Mouse (Mus musculus) cerebellum, adult 8-10 months (tissue): ENCODE results near the gene Pcsk5.
A peak's percentile ranks its signal among the peaks of the same experiment; 100 is the strongest.

Source experiments
- DNase-seq: peaks from one replicate; pipeline ENCODE4 v3.0.0; 2022

The Pcsk5 gene

DNA sequence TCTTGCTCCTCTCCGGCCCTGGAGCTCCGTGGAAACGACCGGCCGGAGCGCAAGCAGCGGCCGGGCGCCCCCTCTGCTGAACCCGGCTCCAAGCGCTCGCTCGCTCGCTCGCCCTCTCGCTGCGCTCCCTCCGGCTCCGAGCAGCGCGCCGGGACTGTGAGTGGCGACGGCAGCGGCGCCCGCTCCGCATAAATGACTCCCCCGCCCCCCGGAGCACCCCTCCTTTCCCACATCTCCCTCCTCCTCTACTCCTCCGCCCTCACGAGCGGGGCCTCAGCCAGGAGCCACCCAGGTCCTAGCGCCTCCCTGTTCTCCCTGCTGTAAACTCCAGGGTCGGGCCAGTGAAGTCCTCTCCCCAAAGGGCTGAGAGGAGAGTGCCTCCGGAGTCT is at the start of gene Pcsk5:
Pcsk5 (minus strand) TSS at position 162 of the 389 bp plus-strand sequence.
- peak; percentile 49 for DNase-seq

- DNase-seq: no peak
Observed at GRCm38 (mm10) chr19:17875804-17876203, 38.4 kb upstream of the Pcsk5 start.

- no peak for DNase-seq
Observed at GRCm38 (mm10) chr19:17874388-17874787, 37.0 kb upstream of the Pcsk5 start.

GRCm38 (mm10) chr19:17873755-17874154 is 36.3 kb upstream of the Pcsk5 start:
- DNase-seq: no peak

DNA sequence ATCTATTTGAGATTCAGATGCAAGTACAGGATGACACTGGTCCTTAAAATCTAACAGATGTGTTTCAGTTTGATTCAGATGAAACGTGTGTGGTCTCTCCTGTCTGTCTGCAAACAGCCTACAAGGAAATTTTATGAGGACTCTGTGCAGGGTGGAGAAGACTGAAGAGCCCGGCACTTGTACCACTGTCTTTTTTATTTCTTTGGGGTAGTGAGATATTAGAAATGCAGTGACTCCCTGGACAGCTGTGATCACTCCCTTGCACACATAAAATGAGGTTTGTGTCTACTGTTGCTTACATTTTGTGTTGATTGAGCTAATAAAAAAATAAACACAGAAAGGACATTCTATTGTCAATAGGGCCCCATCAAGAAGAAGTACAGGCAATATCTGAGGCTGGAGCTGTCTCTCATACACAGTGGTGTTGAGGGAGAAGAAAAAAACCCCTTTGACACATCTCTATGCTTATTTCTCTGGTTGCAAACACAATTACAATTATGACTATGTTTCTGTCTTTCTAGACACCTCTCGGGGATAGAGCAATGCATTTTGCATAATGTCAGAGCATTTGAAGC is 29.0 kb upstream of the Pcsk5 start:
- DNase-seq: no peak

- DNase-seq: no peak
Observed at GRCm38 (mm10) chr19:17860351-17861014, 23.1 kb upstream of the Pcsk5 start.

GRCm38 (mm10) chr19:17856741-17857140 is 19.3 kb upstream of the Pcsk5 start:
- DNase-seq: no peak

- no peak for DNase-seq
Observed at GRCm38 (mm10) chr19:17848417-17848816, 11.0 kb upstream of the Pcsk5 start.

DNA sequence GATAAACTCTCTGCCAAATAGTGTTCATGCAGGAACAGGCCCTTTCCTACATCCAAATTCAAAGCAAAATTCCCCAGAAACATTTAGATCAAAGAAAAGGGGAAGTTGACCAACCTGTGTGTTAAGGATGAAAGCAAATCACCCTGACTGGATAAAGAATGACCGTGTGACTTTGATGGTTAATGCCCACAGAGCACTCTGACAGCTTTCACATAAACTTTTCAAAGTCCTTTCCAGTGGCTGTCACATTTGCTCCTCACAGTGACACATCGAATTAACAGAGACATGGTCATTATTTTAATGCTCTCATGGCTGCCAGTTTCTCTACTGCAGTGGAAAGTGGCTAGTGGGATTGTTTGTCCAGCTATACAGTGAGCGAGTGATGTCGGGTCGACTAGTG is 8.5 kb upstream of the Pcsk5 start:
- no peak for DNase-seq

GRCm38 (mm10) chr19:17841586-17841985 is 4.2 kb upstream of the Pcsk5 start:
- no peak for DNase-seq

DNA sequence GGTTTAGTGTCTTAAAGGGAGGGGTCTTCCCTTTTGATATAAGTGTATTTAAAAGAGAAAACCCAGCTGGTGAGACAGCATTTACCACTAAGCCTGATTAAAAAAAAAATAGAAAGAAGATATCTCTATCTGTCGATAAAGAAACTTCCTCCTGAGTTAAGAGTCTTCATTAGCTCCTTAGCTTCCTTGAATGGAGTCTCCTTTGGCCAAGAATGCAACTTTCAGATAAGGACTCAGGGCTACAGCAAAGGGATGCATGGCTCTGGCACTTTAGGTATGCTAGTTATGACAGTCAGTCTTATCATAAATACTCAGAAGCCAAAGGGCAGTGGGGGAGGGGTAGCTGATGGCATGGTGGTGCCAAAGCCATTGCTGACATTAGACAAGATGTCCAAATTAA is 2.4 kb upstream of the Pcsk5 start:
- no peak for DNase-seq

DNA sequence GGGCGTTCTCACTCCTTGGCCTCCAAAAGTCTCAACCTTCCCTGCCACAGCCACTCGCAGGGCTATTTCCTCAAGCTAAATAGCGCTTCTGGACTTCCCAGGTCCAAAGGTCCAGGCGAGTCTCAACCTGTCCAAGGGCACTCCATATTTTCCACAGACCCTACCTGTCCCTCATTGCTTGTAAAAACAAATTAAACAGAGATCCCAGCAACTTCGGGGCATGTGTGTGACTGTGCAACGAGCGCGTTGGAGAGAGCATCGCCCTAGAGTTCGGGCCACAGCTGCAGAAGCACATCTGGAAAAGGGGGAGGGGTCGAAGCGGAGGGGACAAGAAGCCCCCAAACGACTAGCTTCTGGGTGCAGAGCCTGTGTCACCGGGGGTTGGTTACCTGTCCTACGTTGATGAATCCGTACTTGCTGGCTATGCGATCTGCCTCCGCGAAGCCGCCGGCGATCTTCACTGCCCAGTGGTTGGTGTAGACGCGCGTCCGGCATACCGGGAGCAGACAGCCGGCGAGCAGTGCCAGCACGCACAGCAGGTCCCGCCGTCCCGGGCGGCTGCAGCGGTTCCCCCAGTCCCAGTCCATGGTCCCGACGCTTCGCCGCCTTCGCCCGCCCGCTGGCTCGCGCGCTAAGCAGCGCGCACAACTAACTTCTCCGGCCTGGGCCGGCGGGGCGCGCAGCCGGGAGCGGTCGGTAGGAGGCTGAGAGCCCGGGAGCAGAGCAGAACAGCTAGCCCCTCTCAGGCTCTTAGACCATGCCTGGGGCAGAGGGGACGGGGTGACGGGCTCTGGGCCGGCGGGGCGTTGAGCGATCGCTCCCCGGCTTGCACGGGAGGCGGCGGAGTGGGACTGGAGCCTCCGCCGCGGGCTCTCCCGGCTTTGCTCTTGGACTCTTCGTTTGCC is 614 bp downstream of the Pcsk5 start:
- DNase-seq: peak; percentile 16

DNA sequence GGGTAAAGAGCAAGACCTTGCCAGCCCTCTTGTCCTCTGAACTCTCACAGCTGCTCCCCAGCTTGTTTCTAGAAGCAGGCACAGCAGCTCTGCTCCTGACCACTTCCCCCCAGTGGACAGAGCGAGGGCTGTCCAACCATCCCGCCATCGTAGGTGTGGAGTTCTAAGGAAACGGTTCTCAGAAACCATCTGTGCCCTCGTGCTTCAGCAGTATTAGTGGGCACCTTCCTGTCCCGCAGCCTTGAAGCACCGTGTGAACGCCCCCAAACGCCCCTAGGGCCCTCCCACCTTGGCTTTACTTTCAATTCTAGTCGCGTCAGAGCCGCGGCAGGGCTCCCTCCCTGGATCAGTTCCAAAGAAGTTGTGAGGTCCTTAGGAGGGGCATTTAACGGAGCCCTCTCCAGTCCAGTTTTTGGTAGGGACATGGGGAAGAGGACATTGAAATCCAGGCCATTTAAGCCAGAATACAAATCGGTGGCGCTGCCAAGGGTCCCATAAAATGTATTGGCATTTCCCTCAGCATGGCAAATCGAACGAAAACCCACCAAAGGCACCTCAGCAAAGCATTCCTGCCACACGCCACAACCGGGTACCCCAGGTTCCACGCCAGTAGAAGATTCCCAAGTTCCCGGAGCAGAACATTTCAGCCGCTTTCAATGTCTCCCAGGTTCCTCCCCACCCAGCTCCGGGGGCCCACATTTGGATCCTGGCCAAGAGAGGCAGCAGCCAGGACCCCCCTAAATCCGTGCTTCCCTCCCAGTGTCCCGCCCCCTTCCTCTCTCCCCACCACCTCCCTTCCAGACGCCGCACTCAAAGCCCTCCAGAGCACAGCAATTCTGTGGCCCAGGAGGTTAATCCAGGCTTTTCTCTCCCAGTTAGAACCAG is 1.5 kb downstream of the Pcsk5 start:
- peak; percentile 5 for DNase-seq

DNA sequence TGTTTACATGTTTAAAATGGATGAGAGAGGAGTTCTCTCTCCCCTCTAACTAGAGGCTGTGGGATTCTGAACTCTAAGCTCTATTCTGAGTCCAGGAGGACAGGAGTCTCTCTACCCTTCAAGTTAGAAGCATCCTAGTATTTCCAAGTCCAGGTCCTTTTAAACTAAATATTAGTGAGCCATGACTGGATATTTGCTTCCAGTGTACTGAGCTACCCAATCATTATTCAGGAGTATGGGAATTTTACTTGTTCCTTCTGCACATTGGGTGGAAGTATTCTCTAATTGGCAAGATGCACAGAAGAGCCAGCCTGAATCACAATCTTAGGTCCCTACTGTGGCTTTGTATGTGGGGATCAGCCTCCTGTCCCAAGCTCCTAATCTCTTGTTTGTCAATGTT is 2.5 kb downstream of the Pcsk5 start:
- DNase-seq: no peak

GRCm38 (mm10) chr19:17831376-17831775 is 6.1 kb downstream of the Pcsk5 start:
- DNase-seq: no peak

DNA sequence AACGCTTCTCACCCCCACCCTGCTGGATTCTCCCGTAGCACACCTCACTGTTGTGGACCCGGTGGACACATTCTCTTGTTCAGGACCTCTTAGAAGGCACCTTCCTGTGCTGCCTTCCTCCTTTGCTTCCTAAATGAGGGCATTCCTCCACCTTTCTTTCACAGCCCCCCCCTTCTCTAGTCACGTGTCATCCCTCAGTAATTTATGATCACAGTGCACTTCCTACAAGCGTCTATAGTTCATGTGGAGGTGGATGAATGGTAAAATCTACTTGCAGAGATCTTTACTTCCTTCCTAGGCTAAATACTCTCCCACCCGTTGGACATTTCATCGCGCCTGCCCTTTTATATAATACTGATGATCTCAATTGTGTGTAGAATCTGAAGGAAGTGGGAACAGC is 9.0 kb downstream of the Pcsk5 start:
- DNase-seq: no peak

DNA sequence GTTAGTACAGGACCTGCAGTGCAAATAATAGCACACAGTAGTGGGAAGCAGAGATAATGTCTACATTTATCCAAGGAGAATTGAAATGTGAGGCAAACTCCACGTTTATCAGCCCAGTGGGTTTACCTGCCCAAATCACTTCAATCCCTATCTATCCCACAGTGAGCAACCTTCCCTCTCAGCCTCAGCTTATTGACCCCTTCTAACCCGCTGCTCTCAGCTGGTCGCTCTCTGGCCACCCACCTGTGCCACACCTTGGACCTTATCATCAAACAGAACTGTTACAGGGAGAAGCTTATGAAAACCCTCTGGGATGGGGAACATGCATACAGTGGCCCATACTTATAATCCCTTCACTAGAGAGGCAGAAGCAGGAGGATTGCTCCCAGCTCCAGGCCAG is 10.7 kb downstream of the Pcsk5 start:
- DNase-seq: no peak

- no peak for DNase-seq
Observed at GRCm38 (mm10) chr19:17820046-17820445, 17.4 kb downstream of the Pcsk5 start.

DNA sequence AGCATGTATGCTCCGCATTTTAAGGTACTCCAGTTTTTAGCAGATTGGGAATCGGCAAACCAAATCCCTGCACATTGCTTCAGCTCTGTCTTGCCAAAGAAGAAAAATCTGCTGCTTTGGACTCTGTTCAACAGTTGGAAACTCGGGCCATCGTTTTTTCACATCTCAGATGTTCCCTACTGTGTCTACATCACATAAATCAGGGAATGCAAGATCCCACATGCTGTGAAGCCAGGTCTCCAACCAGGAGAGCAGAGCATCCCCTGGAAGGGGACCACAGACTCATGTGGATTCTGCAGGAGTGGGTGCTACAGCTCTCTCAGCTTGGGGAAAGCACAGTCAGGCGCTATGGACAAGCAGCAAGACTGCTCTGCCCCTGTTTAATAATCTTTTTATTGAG is 18.4 kb downstream of the Pcsk5 start:
- peak; percentile 23 for DNase-seq

- DNase-seq: no peak
Observed at GRCm38 (mm10) chr19:17815062-17815461, 22.4 kb downstream of the Pcsk5 start.

- DNase-seq: no peak
Observed at GRCm38 (mm10) chr19:17813449-17813990, 23.9 kb downstream of the Pcsk5 start.

- no peak for DNase-seq
Observed at GRCm38 (mm10) chr19:17812661-17813060, 24.8 kb downstream of the Pcsk5 start.

- no peak for DNase-seq
Observed at GRCm38 (mm10) chr19:17806626-17807025, 30.8 kb downstream of the Pcsk5 start.
